Mouse (Mus musculus) cerebellum, adult 2 months (tissue): ENCODE results near the gene Mxd4.

Experiments used
- CTCF ChIP-seq: fragments of 200-500 bp; IDR thresholded peaks from 2 replicates; pipeline ENCODE4 v1.5.1; 2011; ENCODE audit warnings: low read depth, mild to moderate bottlenecking, control low read depth, low read length, moderate library complexity, borderline replicate concordance; ENCODE audit not compliant: insufficient read depth
- POLR2A ChIP-seq: fragments of 200-500 bp; IDR thresholded peaks from 2 replicates; pipeline ENCODE4 v1.6.1; 2011; ENCODE audit warnings: low read length, control low read depth, borderline replicate concordance; ENCODE audit not compliant: insufficient read depth

GRCm38 (mm10) chr5:34235056-34235455 is 47.5 kb upstream of the Mxd4 start:
- TF ChIP-seq POLR2A (no peak), CTCF (no peak)
